8 mouse cellular contexts compared by ENCODE assay signal in genomic region chr1:20450074-20450473, GRCm38 (mm10).
DNase-seq lines count a peak whose midpoint lies in the region; ATAC-seq and TF ChIP-seq lines count a peak whose summit lies in the region.

No protein-coding gene starts in this region.

- ATAC-seq in heart, postnatal 0 days (ENCODE audit: insufficient read depth, low read depth), result no peak
- no peak for ATAC-seq in Patski
- no peak for ATAC-seq in stomach, postnatal 0 days (ENCODE audit: low FRiP score, low TSS enrichment)

- no peaks in the 10 kb centered on the region for H3K4me1 ChIP-seq in heart, postnatal 0 days (ENCODE audit: control insufficient read depth, insufficient read depth)
- H3K4me1 ChIP-seq in forebrain, embryonic 10.5 days, result no peaks in the 10 kb centered on the region
- H3K4me1 ChIP-seq in stomach, postnatal 0 days (replicated peaks; ENCODE audit: control insufficient read depth, insufficient read depth), result no peaks in the 10 kb centered on the region

- intact Hi-C loops in heart, postnatal 25 days (cut with DNase I), result no loop called here

- no peak for DNase-seq in heart, postnatal 0 days (ENCODE audit: low spot score)
- no peak for DNase-seq in heart, postnatal 25 days (ENCODE audit: low spot score)
- no peak for DNase-seq in Patski (ENCODE audit: low read depth, low spot score)
- peak; percentile 39 for DNase-seq in forebrain, embryonic 10.5 days (ENCODE audit: extremely low spot score, low spot score)
- peak; percentile 39 for DNase-seq in layer of hippocampus, adult 11-12 months (ENCODE audit: low spot score)
- peak; percentile 34 for DNase-seq in mesoderm, embryonic 11.5 days (ENCODE audit: low read depth, low spot score)
- peak; percentile 19 for DNase-seq in stomach, postnatal 0 days (ENCODE audit: low spot score)
- no peak for DNase-seq in urinary bladder, postnatal 10 days (ENCODE audit: low spot score)

- in situ Hi-C loops in Patski (cut with MboI; ENCODE audit: low pct_unique_long_range_greater_than_20kb), result no loop called here

- POLR2A ChIA-PET in Patski (lab: Charles Lee), result interaction anchor here (0.7 kb wide), 1 partner anchor 11 kb away, joined by 5 read pairs; no protein-coding TSS in a partner anchor

- no peak overlapping the region for H3K9ac ChIP-seq in heart, postnatal 0 days (replicated peaks; ENCODE audit: low read depth, low read length)
- no peak overlapping the region for H3K9ac ChIP-seq in stomach, postnatal 0 days (ENCODE audit: low read length)

- no peak overlapping the region for H3K27ac ChIP-seq in heart, postnatal 0 days (ENCODE audit: low read depth)
- no peak overlapping the region for H3K27ac ChIP-seq in forebrain, embryonic 10.5 days
- no peak overlapping the region for H3K27ac ChIP-seq in stomach, postnatal 0 days (replicated peaks)

- peak; percentile 58 for TF ChIP-seq CTCF in heart, postnatal 0 days (IDR thresholded peaks at IDR 0.05; ENCODE audit: low read depth)
- peak; percentile 50 for TF ChIP-seq CTCF in Patski (IDR thresholded peaks at IDR 0.05)
- peak; percentile 66 for TF ChIP-seq CTCF in stomach, postnatal 0 days (IDR thresholded peaks at IDR 0.05; ENCODE audit: low read depth)

- H3K27me3 ChIP-seq in heart, postnatal 0 days (ENCODE audit: control insufficient read depth, insufficient read depth, low read length), result no peaks in the 10 kb centered on the region
- no peaks in the 10 kb centered on the region for H3K27me3 ChIP-seq in Patski
- H3K27me3 ChIP-seq in forebrain, embryonic 10.5 days (ENCODE audit: poor library complexity, severe bottlenecking), result no peaks in the 10 kb centered on the region
- no peaks in the 10 kb centered on the region for H3K27me3 ChIP-seq in stomach, postnatal 0 days (ENCODE audit: control insufficient read depth, insufficient read depth, low read length)

- no peaks in the 10 kb centered on the region for H3K9me3 ChIP-seq in heart, postnatal 0 days (replicated peaks; ENCODE audit: control insufficient read depth, low read length)
- no peaks in the 10 kb centered on the region for H3K9me3 ChIP-seq in forebrain, embryonic 10.5 days
- no peaks in the 10 kb centered on the region for H3K9me3 ChIP-seq in stomach, postnatal 0 days (ENCODE audit: control insufficient read depth, low read length)

- H3K4me2 ChIP-seq in heart, postnatal 0 days (ENCODE audit: low read depth, low read length), result no peak overlapping the region
- H3K4me2 ChIP-seq in stomach, postnatal 0 days (replicated peaks; ENCODE audit: low read depth), result no peak overlapping the region

- 29% methylated on average over 10 of the region's 10 CpGs for WGBS in heart, postnatal 0 days
- 23% methylated on average over 10 of the region's 10 CpGs for WGBS in forebrain, embryonic 10.5 days
- WGBS in stomach, postnatal 0 days, result 32% methylated on average over 10 of the region's 10 CpGs

- no peak overlapping the region for H3K4me3 ChIP-seq in heart, postnatal 0 days (ENCODE audit: low read depth, low read length)
- no peak overlapping the region for H3K4me3 ChIP-seq in forebrain, embryonic 10.5 days
- H3K4me3 ChIP-seq in stomach, postnatal 0 days (ENCODE audit: low read depth, low read length), result no peak overlapping the region

- H3K36me3 ChIP-seq in heart, postnatal 0 days (replicated peaks; ENCODE audit: control insufficient read depth, insufficient read depth, low read length), result no peaks in the 10 kb centered on the region
- no peaks in the 10 kb centered on the region for H3K36me3 ChIP-seq in forebrain, embryonic 10.5 days (replicated peaks)
- H3K36me3 ChIP-seq in stomach, postnatal 0 days (ENCODE audit: control insufficient read depth, insufficient read depth, low read length), result no peaks in the 10 kb centered on the region

- CTCF ChIA-PET in Patski (lab: Charles Lee), result interaction anchor here (1.1 to 2.8 kb wide), 8 partner anchors 10 to 98 kb away, joined by 3 to 11 read pairs (median 4); no protein-coding TSS in a partner anchor

- no peak for TF ChIP-seq EP300 in heart, postnatal 0 days (IDR thresholded peaks at IDR 0.05; ENCODE audit: low read depth)
- no peak for TF ChIP-seq EP300 in stomach, postnatal 0 days (optimal IDR thresholded peaks at IDR 0.05)

Comparison
In these comparisons a context has a peak if more than half of its experiments do, and no peak if none do; other contexts are left out.
1. DNase-seq: peak in forebrain, embryonic 10.5 days (single experiment), layer of hippocampus, adult 11-12 months (single experiment), mesoderm, embryonic 11.5 days (single experiment) and stomach, postnatal 0 days (single experiment); none in heart, postnatal 0 days (single experiment), heart, postnatal 25 days (single experiment), Patski (single experiment) and urinary bladder, postnatal 10 days (single experiment).
2. Peak in every context shown above with its lines, with median percentiles within 50 percentile points of each other: CTCF ChIP-seq.